Mouse (Mus musculus): Measurements from ENCODE around the gene 4930435E12Rik. TPM values are rescaled to one million over a fixed set of nuclear protein-coding genes. Genes with fewer than 3 reads are reported as not detected.

Gene 4930435E12Rik
- total RNA-seq, 2 experiments from 2014 or later = not detected

- intact Hi-C loops (cut with DNase I; ENCODE audit: low total_unique reads) = no loop called here
- DNase-seq = no peak
Observed at GRCm38 (mm10) chr16:38772906-38773496, 55.5 kb downstream of the 4930435E12Rik start.

GRCm38 (mm10) chr16:38771145-38771544 is 57.4 kb downstream of the 4930435E12Rik start:
- DNase-seq = no peak
- intact Hi-C loops (cut with DNase I; ENCODE audit: low total_unique reads) = no loop called here

- intact Hi-C loops (cut with DNase I; ENCODE audit: low total_unique reads) = no loop called here
- DNase-seq = no peak
Observed at GRCm38 (mm10) chr16:38769529-38769928, 59.0 kb downstream of the 4930435E12Rik start.

GRCm38 (mm10) chr16:38768386-38768785 is 60.2 kb downstream of the 4930435E12Rik start:
- DNase-seq = no peak
- intact Hi-C loops (cut with DNase I; ENCODE audit: low total_unique reads) = no loop called here

- DNase-seq = no peak
- intact Hi-C loops (cut with DNase I; ENCODE audit: low total_unique reads) = no loop called here
Observed at GRCm38 (mm10) chr16:38767761-38768160, 60.8 kb downstream of the 4930435E12Rik start.

- intact Hi-C loops (cut with DNase I; ENCODE audit: low total_unique reads) = no loop called here
- no peak for DNase-seq
Observed at GRCm38 (mm10) chr16:38766671-38767070, 61.9 kb downstream of the 4930435E12Rik start.

GRCm38 (mm10) chr16:38763508-38763907 is 65.0 kb downstream of the 4930435E12Rik start:
- intact Hi-C loops (cut with DNase I; ENCODE audit: low total_unique reads) = no loop called here
- DNase-seq = no peak

- no peak for DNase-seq
- intact Hi-C loops (cut with DNase I; ENCODE audit: low total_unique reads) = no loop called here
Observed at GRCm38 (mm10) chr16:38762401-38762800, 66.1 kb downstream of the 4930435E12Rik start.

Other genes with a start within 250 kb of the 4930435E12Rik start
- 10 to 100 TPM; 20.8 to 22.6 TPM for gene Arhgap31, start 115.5 kb downstream of the 4930435E12Rik start, total RNA-seq (2021)
- gene B4galt4, start 86.5 kb downstream of the 4930435E12Rik start, total RNA-seq (2021) = 1 to 10 TPM; 3.6 to 5.7 TPM
- gene Upk1b, start 28.4 kb downstream of the 4930435E12Rik start, total RNA-seq (2021) = not detected
- gene Igsf11, start 63.9 kb upstream of the 4930435E12Rik start, total RNA-seq (2021) = 1 to 10 TPM in 1 of 2 experiments, under 1 TPM in 1; 0.66 to 1.0 TPM

Measured in gastrocnemius, postnatal 14 days (tissue).